Mouse (Mus musculus) cortical plate, adult 2 months (tissue): ENCODE results near the gene Tnnt1.

Experiments used
- CTCF ChIP-seq: fragments of 200-500 bp; IDR thresholded peaks from 2 replicates; pipeline ENCODE4 v1.5.1; 2011; ENCODE audit warnings: mild to moderate bottlenecking, control low read depth, low read length; ENCODE audit not compliant: insufficient read depth; ENCODE audit errors: extremely low read depth
- POLR2A ChIP-seq: fragments of 200-500 bp; IDR thresholded peaks from 2 replicates; pipeline ENCODE4 v1.6.1; 2011; ENCODE audit warnings: mild to moderate bottlenecking, low read length, control low read depth; ENCODE audit not compliant: insufficient read depth; ENCODE audit errors: extremely low read depth

DNA sequence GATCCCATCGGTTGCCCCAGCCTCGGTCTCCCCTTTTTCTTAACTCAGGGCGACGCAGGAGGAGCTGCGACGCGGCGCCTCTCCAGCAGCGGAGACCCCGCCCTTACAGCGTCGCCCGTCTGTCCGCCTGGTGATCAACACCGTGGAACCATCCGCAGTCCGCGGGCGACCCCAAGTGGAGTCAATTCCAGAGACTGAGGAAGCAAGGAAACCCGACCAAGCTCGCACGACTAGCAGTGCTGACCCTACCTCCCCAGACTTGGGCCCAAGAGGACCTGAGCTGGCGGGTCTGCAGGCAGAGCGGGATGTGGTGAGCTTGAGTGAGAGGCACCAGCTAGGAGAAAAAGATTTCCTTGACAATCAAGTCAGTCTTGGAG is 45.0 kb downstream of the Tnnt1 start:
- TF ChIP-seq CTCF (peak; percentile 72), POLR2A (no peak)
